Mouse (Mus musculus) erythroblast, embryonic 14.5 days (primary cell): ENCODE measurements at regions not wholly inside any gene's neighbourhood (a gene's known extent, or its start where the extent isn't known, plus 50 kb on each side); places are given as distances from the start of the nearest gene placed in this dataset.

ENCODE experiments used
- GATA1 ChIP-seq: IDR thresholded peaks from 2 replicates; pipeline ENCODE4 v1.6.1; 2012; ENCODE audit warnings: low read length, inconsistent platforms, mixed read lengths
- TAL1 ChIP-seq: IDR thresholded peaks from 3 replicates; pipeline ENCODE4 v1.6.1; 2012; ENCODE audit warnings: low read length, inconsistent platforms, mixed read lengths

DNA sequence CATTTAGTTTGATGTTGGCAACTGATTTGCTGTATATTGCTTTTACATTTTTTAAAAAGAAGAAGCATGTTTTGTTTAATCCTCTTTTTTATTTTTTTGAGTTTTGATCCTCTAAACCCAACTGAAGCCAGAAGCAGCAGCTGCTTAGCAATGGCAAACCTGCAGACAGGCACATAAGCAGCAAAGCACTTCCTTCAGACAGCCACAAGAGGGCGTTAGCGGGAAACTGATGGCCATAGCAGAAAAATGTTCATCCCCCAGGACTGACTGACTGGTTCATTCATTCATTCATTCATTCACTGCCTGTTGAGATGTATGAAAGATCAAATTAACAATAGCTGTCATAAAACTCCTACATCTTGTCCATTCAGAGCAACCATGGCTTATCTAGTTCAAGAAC is 92.3 kb downstream of the Setd4 start:
- no peak for TF ChIP-seq TAL1
- no peak for TF ChIP-seq GATA1
